Mouse (Mus musculus) stomach, adult 2 months (tissue): ENCODE results near the gene Clp1. TPM values are rescaled to one million over a fixed set of nuclear protein-coding genes. Genes with fewer than 3 reads are reported as not detected.

Experiments
- polyA plus RNA-seq: library from polyadenylated mRNA; depleted of rRNA; stranded (reverse); fragments of >200 nt; gene quantifications from 2 replicates; pipeline ENCODE4 v1.2.3, GENCODE M21; 2012; rRNA removed

Clp1 gene
- polyA plus RNA-seq, result 3.3 and 4.6 TPM in 2 replicates

DNA sequence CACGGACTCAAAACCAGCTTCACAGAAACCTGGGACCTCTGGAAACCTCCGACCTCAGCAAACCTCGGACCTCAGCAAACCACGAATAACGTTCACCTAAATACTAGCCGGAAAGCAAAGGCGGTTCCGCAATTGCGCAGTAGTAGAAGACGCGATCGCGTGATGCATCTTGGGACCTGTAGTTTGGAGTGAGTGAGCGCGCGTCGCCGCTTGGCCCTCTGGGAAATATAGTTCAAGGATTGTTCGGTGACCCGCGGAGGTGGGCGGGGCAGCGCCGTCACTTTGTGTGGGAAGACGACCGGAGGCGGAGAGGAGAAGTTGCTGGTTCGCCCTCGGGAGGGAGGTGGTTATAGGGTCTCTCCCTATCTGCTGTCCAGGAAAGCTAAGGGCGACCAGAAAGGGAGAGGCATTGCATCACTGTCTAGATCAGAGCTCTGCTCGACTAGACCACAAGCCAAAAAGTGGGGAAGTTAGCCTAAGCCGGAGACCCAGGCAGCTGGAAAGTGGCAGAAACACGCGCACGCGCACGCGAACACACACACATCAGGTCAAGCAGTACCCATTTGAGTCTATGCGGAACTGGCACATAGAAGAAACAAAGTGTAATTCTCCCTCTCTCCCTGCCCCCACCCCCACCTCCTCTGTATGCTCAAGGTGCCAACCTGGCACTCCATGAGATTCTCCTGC lies at the start of gene Clp1:
Gene Clp1 (minus strand): TSS at position 179 of the 687 bp plus-strand sequence.

DNA sequence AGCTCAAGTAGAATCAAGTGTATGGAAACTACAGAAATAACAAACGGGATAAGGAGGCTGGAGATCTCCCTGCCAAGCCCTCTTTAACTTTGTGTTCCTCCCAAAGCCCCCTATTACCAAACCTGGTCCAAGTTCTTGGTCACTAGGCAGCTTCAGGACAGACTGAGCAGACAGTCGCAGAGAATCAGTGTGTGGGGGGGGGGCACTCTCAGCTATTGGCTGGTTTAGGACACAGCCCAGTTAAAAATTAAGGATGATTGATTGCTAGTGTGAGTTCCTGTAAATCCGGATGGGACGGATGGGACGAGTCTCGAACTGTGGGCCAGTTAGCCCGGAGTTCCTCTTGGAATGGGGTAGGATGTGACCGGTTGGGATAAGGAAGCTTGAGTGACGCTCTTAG lies 48.1 kb upstream of the Clp1 start, which contains the start of gene Serping1:
Gene Serping1 (minus strand): TSS at position 204 of the 400 bp plus-strand sequence.

DNA sequence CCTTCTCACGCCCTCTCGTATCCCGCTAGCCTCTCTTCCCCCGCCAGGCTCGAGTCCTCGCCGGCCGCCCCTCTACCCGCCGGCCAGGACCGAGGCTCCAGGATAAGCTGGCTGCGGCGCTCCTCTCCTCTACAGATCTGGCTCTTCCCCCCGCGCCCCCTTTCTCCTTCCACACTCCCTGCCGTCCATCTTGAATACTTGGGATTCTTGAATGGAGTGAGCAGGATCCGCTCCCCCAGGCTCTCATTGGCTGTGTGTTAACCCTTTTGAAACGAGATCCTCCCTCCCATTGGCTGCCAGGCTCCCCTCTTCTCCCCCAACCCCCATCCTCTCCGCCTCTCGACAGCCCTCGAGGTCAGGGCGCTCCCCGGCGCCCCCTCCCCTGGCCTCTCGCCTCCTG lies 16.4 kb upstream of the Clp1 start, which contains the start of gene Gm19426:
Gene Gm19426 (minus strand): TSS at position 95 of the 400 bp plus-strand sequence.

DNA sequence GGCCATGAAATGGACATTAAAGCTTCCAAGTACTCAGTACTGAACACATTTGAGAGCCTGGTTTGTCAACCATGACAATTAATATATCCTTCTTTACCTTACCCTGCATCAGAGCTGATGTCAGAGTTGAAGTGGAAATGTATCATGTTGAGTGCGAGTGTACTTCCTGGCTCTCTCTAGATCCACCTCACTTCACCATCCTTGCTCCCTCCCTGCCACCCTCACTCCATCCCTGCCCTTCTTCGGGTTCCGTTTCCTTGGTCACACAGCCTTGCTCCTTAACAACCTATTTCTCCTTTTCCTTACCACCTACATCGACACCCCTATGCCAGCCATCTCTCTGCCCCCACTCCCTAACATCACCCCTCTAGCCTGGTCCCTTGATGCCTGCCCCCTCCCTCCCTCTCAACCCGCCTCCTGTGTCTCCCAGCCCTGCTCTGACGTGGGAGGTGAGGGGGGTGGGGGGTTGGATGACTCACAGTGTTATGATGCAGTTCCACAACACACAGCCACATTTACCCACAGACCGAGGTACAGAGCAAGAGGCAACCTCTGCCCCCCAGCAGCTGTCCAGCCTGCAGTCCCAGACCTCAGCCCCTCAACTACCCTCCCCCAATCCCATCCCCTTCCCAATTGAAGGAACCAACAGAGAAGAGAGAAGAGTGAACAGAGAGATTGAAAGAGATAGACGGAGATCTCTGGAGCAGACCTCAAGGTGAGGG lies 6.6 kb upstream of the Clp1 start, which contains the start of gene Ypel4:
Gene Ypel4 (plus strand): TSS at position 480 of the 722 bp plus-strand sequence.

DNA sequence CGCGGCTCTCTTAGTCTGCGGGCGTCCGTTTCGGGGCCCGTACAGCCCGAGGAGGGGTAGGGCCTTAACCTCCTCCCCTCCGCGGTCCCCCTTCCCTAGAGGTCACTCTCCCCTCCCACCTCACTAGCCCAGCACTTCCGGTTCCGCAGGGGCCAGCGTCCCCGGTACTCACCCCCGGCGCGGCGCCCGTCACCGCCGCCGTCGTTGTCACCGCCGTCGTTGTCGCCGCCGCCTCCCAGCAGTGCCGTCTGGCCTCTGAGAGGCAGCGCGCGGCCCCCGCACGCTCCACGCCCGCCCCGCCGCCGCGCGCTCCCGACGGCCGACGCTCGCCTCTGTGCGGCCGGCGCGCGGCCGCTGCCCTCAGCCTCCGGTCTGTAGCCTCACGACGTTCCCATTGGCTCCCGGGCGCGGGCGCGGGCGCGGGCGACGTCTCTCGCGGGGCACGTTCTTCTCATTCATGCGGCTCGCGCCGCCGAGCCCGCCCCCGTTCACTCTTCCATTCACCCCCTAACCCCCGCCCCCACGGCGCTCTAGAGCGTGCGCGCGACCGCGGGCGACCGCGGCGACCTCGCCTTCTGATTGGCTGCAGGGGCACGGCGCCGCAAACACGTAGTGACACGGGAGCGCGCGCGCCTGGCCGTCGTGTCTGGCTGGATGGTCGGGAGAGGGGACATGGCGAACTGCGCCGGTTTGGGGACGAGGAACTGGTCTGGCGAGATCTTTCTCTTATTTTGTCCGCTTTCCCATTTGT lies 12.2 kb downstream of the Clp1 start, which contains the start of gene Zdhhc5:
Gene Zdhhc5 (minus strand): TSS at position 370 of the 751 bp plus-strand sequence.

DNA sequence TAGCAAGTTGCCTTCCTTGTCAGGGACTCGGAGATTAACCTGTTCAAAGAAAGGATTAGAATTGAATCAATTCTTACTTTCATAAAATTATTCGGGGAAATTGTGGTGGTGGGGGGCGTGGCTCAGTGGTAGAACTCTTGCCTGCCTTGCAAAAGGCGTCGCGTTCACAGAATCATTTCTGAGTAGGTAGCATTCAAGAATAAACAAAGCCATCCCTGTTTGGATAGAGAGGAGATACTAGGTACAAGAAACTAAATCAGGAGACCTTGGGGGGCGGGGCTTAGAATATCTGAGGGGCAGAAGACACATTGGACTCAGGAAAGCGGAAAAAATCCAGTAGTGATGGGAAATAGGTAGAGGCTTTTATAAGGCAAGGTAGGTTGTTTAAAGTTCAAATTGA lies 48.1 kb downstream of the Clp1 start, which contains the start of gene Tmx2:
Gene Tmx2 (minus strand): TSS at position 125 of the 400 bp plus-strand sequence.

GRCm38 (mm10) chr2:84677968-84678880 lies 48.9 kb downstream of the Clp1 start, which contains the start of the genes Gm28635 and Med19:
Gene Gm28635 (minus strand): TSS chr2:84678041.
Gene Med19 (plus strand): TSS chr2:84678402.

Other genes starting within 250 kb of the Clp1 start
- gene Ctnnd1, start 76.6 kb downstream of the Clp1 start, polyA plus RNA-seq, result 14.4 and 24.0 TPM in 2 replicates
- not detected in 2 replicates for gene Btbd18, start 68.3 kb downstream of the Clp1 start, polyA plus RNA-seq
- gene Selenoh, start 56.6 kb downstream of the Clp1 start, polyA plus RNA-seq, result 22.8 and 39.0 TPM in 2 replicates
- gene Gm28635, start 49.3 kb downstream of the Clp1 start, polyA plus RNA-seq, result not detected in 2 replicates
- 3.5 and 4.1 TPM in 2 replicates for gene Med19, start 48.9 kb downstream of the Clp1 start, polyA plus RNA-seq
- gene Tmx2, start 48.2 kb downstream of the Clp1 start, polyA plus RNA-seq, result 32.9 and 35.4 TPM in 2 replicates
- gene Zdhhc5, start 12.2 kb downstream of the Clp1 start, polyA plus RNA-seq, result 22.6 and 27.1 TPM in 2 replicates
- gene Ypel4, start 6.7 kb upstream of the Clp1 start, polyA plus RNA-seq, result 2.1 and 2.3 TPM in 2 replicates
- gene Gm19426, start 16.3 kb upstream of the Clp1 start, polyA plus RNA-seq, result 0.25 and 0.49 TPM in 2 replicates
- gene Serping1, start 48.1 kb upstream of the Clp1 start, polyA plus RNA-seq, result 128 and 145 TPM in 2 replicates
- gene Ube2l6, start 71.5 kb upstream of the Clp1 start, polyA plus RNA-seq, result 6.0 and 6.2 TPM in 2 replicates
- gene Smtnl1, start 95.3 kb upstream of the Clp1 start, polyA plus RNA-seq, result 0.66 and 1.2 TPM in 2 replicates
- 10.0 and 11.9 TPM in 2 replicates for gene Timm10, start 99.6 kb upstream of the Clp1 start, polyA plus RNA-seq
- 1.2 and 1.4 TPM in 2 replicates for gene Slc43a1, start 111.5 kb upstream of the Clp1 start, polyA plus RNA-seq
- gene Rtn4rl2, start 159.4 kb upstream of the Clp1 start, polyA plus RNA-seq, result 2.2 and 3.4 TPM in 2 replicates
- gene Slc43a3, start 209.2 kb upstream of the Clp1 start, polyA plus RNA-seq, result 11.1 and 18.0 TPM in 2 replicates